Mouse (Mus musculus) c-Kit-negative CD71-positive TER-119-positive erythroid progenitor cells, embryonic 14.5 days (primary cell): Measurements from ENCODE around the gene Cit.

ENCODE experiments used
- DNase-seq: peaks from one replicate; pipeline ENCODE4 v3.0.0-alpha.2; 2013; ENCODE audit warnings: low read depth, low spot score

Cit gene

GRCm38 (mm10) chr5:116009884-116010627 lies 165.0 kb downstream of the Cit start:
- DNase-seq = no peak

GRCm38 (mm10) chr5:116011700-116012099 lies 166.6 kb downstream of the Cit start:
- no peak for DNase-seq

- DNase-seq = no peak
These were observed 167.4 kb downstream of the Cit start for GRCm38 (mm10) chr5:116012503-116012902.

GRCm38 (mm10) chr5:116013821-116014220 lies 168.7 kb downstream of the Cit start:
- no peak for DNase-seq

GRCm38 (mm10) chr5:116014237-116014636 lies 169.2 kb downstream of the Cit start:
- no peak for DNase-seq

- no peak for DNase-seq
These were observed 171.5 kb downstream of the Cit start for GRCm38 (mm10) chr5:116016542-116016941.

- no peak for DNase-seq
These were observed 172.3 kb downstream of the Cit start for GRCm38 (mm10) chr5:116017391-116017790.

- DNase-seq = no peak
These were observed 173.1 kb downstream of the Cit start for GRCm38 (mm10) chr5:116018196-116018595.

GRCm38 (mm10) chr5:116018784-116019183 lies 173.7 kb downstream of the Cit start:
- DNase-seq = no peak

GRCm38 (mm10) chr5:116019371-116019770 lies 174.3 kb downstream of the Cit start:
- no peak for DNase-seq

GRCm38 (mm10) chr5:116021552-116021951 lies 176.5 kb downstream of the Cit start:
- peak; percentile 61 for DNase-seq

GRCm38 (mm10) chr5:116022131-116022530 lies 177.1 kb downstream of the Cit start:
- no peak for DNase-seq

- no peak for DNase-seq
These were observed 177.7 kb downstream of the Cit start for GRCm38 (mm10) chr5:116022658-116023200.

- no peak for DNase-seq
These were observed 178.2 kb downstream of the Cit start for GRCm38 (mm10) chr5:116023251-116023661.

- no peak for DNase-seq
These were observed 178.8 kb downstream of the Cit start for GRCm38 (mm10) chr5:116023821-116024284.

GRCm38 (mm10) chr5:116024327-116024739 lies 179.3 kb downstream of the Cit start, which contains the start of gene Prkab1:
TSS of gene Prkab1 (minus strand) at chr5:116024508.
- peak; percentile 80 for DNase-seq

- peak; percentile 68 for DNase-seq
These were observed 181.0 kb downstream of the Cit start for GRCm38 (mm10) chr5:116026107-116026506.

- peak; percentile 88 for DNase-seq
These were observed 181.5 kb downstream of the Cit start for GRCm38 (mm10) chr5:116026561-116026960.

- no peak for DNase-seq
These were observed 184.0 kb downstream of the Cit start for GRCm38 (mm10) chr5:116029071-116029470.

GRCm38 (mm10) chr5:116030566-116031189 lies 185.6 kb downstream of the Cit start:
- DNase-seq = no peak

- peak; percentile 90 for DNase-seq
These were observed 186.1 kb downstream of the Cit start for GRCm38 (mm10) chr5:116031190-116031577.

- no peak for DNase-seq
These were observed 191.4 kb downstream of the Cit start for GRCm38 (mm10) chr5:116036465-116036864.

GRCm38 (mm10) chr5:116037731-116038130 lies 192.7 kb downstream of the Cit start:
- DNase-seq = no peak
